Mouse (Mus musculus): ENCODE measurements at regions not wholly inside any gene's neighbourhood (a gene's known extent, or its start where the extent isn't known, plus 50 kb on each side); places are given as distances from the start of the nearest gene placed in this dataset.

DNA sequence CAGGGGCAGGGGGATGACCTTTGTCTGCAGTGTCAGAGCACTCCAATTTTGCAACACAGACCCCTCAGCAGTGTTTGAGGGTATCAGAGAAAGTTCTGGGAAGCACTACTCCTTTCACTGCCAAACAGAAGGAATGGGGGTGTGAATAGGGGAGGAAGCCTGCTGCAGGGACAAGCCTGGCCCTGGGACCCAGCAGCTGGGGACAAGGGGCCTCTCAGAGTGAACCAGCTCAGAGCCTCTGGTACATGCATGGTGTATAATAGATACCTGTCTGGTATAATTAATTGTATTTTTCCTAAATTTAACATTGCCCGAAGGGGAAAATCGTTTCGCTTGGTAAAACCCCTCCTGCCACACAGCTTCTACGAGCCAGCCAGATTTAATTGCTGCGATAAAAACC is 180.6 kb downstream of the 3110018I06Rik start:
- TF ChIP-seq CTCF (IDR thresholded peaks at IDR 0.05; ENCODE audit: low read depth) (no peak), EP300 (optimal IDR thresholded peaks at IDR 0.05) (no peak)

Measured in stomach, postnatal 0 days (tissue).